Mouse (Mus musculus) midbrain, postnatal 0 days (tissue): ENCODE results near the gene Stip1. TPM values are rescaled to one million over a fixed set of nuclear protein-coding genes. Genes with fewer than 3 reads are reported as not detected.

Experiments
- ATAC-seq: fragments of 200-750 bp; cut with Nextera tagmentation; 2 replicates; pipeline ENCODE4 v1.8.0; 2017; ENCODE audit warnings: moderate number of reproducible peaks, mild to moderate bottlenecking, moderate TSS enrichment, moderate library complexity; ENCODE audit not compliant: low FRiP score
- DNase-seq: peaks from one replicate; pipeline ENCODE4 v3.0.0-alpha.2; 2015; ENCODE audit warnings: low spot score
- H3K27ac ChIP-seq: fragments of 300-500 bp; sonication (generic); 2 replicates; pipeline ENCODE4 v1.5.1; 2014; ENCODE audit warnings: low read depth, mild to moderate bottlenecking, low read length, mixed read lengths
- H3K27me3 ChIP-seq: fragments of 300-500 bp; sonication (generic); 2 replicates; pipeline ENCODE4 v1.6.1; 2014; ENCODE audit warnings: low read length, control low read depth, mixed read lengths; ENCODE audit not compliant: insufficient read depth
- H3K36me3 ChIP-seq: fragments of 300-500 bp; sonication (generic); 2 replicates; pipeline ENCODE4 v1.6.1; 2014; ENCODE audit warnings: low read length, control low read depth, mixed read lengths; ENCODE audit not compliant: insufficient read depth
- H3K4me1 ChIP-seq: fragments of 300-500 bp; sonication (generic); 2 replicates; pipeline ENCODE4 v1.6.1; 2014; ENCODE audit warnings: mild to moderate bottlenecking, control low read depth, antibody characterized with exemption, low read length, mixed read lengths; ENCODE audit not compliant: insufficient read depth
- H3K4me2 ChIP-seq: fragments of 300-500 bp; sonication (generic); 2 replicates; pipeline ENCODE4 v1.6.1; 2014; ENCODE audit warnings: low read depth, mild to moderate bottlenecking, low read length, mixed read lengths; ENCODE audit not compliant: poor library complexity, severe bottlenecking
- H3K4me3 ChIP-seq: fragments of 300-500 bp; sonication (generic); 2 replicates; pipeline ENCODE4 v1.5.1; 2014; ENCODE audit warnings: low read depth, mild to moderate bottlenecking, low read length, moderate library complexity
- H3K9ac ChIP-seq: fragments of 300-500 bp; sonication (generic); replicated peaks from 2 replicates; pipeline ENCODE4 v1.6.1; 2014; ENCODE audit warnings: mild to moderate bottlenecking, low read length, moderate library complexity, mixed read lengths; ENCODE audit not compliant: poor library complexity, severe bottlenecking
- H3K9me3 ChIP-seq: fragments of 300-500 bp; sonication (generic); 2 replicates; pipeline ENCODE4 v1.6.1; 2016; ENCODE audit warnings: low read length, control low read depth
- CTCF ChIP-seq: IDR thresholded peaks from 2 replicates; pipeline ENCODE4 v1.5.1; 2016; ENCODE audit warnings: antibody characterized with exemption, mild to moderate bottlenecking
- WGBS: fragments of 180-500 bp; shearing (Covaris S2); extraction: QIAGEN DNeasy Blood & Tissue Kit; methylation state at CpG from one replicate; pipeline ENCODE4 v1.1.7; 2014; 5-methylcytosine and 5-hydroxymethylcytosine counted together
- polyA plus RNA-seq: library from polyadenylated mRNA; unstranded; fragments of >200 nt; fragmentation: Nextera tagmentation; extraction: Ambion mirVana; gene quantifications from 2 replicates; pipeline ENCODE4 v1.2.1, GENCODE M21; 2015
- total RNA-seq: library from RNA; depleted of rRNA; stranded (reverse); fragments of >200 nt; gene quantifications from 2 replicates; pipeline ENCODE4 v1.2.3, GENCODE M21; 2014

Gene Stip1
- total and polyA plus RNA-seq, 2 experiments from 2014 or later: 97.0 to 142 TPM

DNA sequence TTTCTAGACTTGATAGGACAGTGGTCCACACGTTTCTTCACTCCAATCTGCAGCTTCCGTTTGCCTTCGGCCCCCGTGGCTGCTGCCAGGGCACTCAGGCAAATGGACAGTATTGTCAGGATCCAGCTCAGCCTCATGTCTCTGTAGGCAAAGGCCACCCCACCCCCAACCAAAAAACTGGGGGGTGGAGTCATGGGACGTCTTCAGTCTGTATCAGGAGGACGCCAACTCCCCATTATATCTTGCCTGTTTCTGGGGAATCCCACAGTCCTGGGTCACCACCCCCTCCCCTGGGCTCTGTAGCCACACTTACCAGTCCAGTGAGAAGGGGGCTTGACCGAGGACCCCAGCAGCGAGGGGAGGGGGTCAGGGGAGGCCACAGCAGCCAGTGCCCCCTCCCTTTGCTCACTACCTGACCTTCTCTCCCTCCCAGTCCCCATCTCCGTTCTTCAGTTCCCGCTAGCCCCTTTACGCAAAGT lies 60.7 kb downstream of the Stip1 start:
- Histone ChIP-seq H3K4me3 (peak overlapping the region; percentile 65), H3K4me2 (peak overlapping the region; percentile 84), H3K4me1 (peaks cover 19% of the 10 kb centered on the region; the same call in 1 of the 2 replicates), H3K9me3 (no peaks in the 10 kb centered on the region), H3K27ac (peak overlapping the region; percentile 95), H3K36me3 (peaks cover 19% of the 10 kb centered on the region), H3K27me3 (no peaks in the 10 kb centered on the region), H3K9ac (peak overlapping the region; percentile 74)
- ATAC-seq: no peak
- 8% methylated on average over 11 of the region's 11 CpGs for whole genome bisulfite sequencing
- peak; percentile 18 for DNase-seq
- no peak for TF ChIP-seq CTCF

GRCm38 (mm10) chr19:6978639-6978974 lies 61.2 kb downstream of the Stip1 start:
- Histone ChIP-seq H3K4me3 (peak overlapping the region; percentile 65), H3K4me1 (peaks cover 19% of the 10 kb centered on the region; the same call in 1 of the 2 replicates), H3K9ac (peak overlapping the region; percentile 74; the same call in 1 of the 2 replicates)

DNA sequence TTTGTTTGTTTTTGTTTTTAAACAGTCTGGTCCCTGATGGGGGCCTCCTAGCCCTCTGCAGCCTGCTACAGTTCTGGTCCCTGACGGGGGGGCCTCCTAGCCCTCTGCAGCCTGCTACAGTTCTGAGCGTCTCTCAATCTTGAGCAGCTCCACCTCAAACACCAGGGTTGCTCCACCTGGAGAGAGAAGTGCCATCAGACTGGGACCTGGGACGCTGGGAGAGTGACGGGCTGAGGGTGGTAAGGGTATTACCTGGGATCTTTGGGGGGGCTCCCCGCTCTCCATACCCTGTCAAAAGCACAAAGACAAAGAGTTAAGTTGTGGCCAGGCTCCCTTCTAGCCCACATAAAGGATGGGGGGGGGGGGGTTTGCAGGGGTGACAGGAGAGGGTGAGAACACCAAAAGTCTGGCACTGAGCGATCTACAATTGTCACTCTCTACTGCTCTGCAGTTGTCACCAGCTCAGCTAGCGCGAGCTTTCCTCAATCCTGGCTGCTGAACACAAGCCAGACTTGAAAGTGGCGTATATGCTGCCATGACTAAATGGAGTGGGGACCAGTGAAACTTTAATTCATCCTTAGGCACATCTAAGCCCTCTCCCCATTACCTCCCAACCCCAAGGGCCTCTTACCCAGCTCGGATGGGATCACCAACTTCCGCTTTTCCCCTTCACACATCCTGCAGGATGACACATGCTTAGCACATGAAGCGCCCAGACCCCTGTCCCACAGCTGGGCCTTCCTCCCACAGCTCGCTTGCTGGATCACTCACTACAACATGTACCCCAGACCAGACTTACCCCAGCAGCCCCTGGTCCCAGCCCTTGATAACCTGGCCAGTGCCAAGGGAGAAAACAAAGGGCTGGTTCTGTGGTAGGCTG lies 61.8 kb downstream of the Stip1 start:
- H3K9me3 ChIP-seq: no peaks in the 10 kb centered on the region
- ATAC-seq (no peak), DNase-seq (no peak)
- peak overlapping the region; percentile 65; the same call in 1 of the 2 replicates for H3K4me3 ChIP-seq
- H3K9ac ChIP-seq: 0 out of 2 replicates have a peak overlapping the region, but pooled peaks have one; percentile 29
- WGBS: 80% methylated on average over 13 of the region's 13 CpGs
- TF ChIP-seq CTCF: no peak
- H3K4me2 ChIP-seq: peak overlapping the region; percentile 84
- peaks cover 19% of the 10 kb centered on the region for H3K36me3 ChIP-seq
- peaks cover 19% of the 10 kb centered on the region; the same call in 1 of the 2 replicates for H3K4me1 ChIP-seq
- H3K27me3 ChIP-seq: no peaks in the 10 kb centered on the region
- H3K27ac ChIP-seq: peak overlapping the region; percentile 95; the same call in 1 of the 2 replicates

More at GRCm38 (mm10) chr19:6978639-6978974, 61.2 kb downstream of the Stip1 start:
- no peak for TF ChIP-seq CTCF
- WGBS: 47% methylated on average over 3 of the region's 3 CpGs
- no peak for DNase-seq
- H3K27ac ChIP-seq: peak overlapping the region; percentile 95
- H3K27me3 ChIP-seq: no peaks in the 10 kb centered on the region
- H3K4me2 ChIP-seq: peak overlapping the region; percentile 84
- ATAC-seq: no peak
- H3K36me3 ChIP-seq: peaks cover 19% of the 10 kb centered on the region
- no peaks in the 10 kb centered on the region for H3K9me3 ChIP-seq

- TF ChIP-seq CTCF: peak; percentile 67
- no peaks in the 10 kb centered on the region for H3K9me3 ChIP-seq
- H3K27ac ChIP-seq: peak within 1 kb of the TSS; percentile 85
- H3K4me2 ChIP-seq: peak within 1 kb of the TSS; percentile 95
- H3K4me1 ChIP-seq: peaks cover 19% of the 10 kb centered on the region; the same call in 1 of the 2 replicates
- DNase-seq (peak; percentile 96), ATAC-seq (no peak)
- peak within 1 kb of the TSS; percentile 62 for H3K4me3 ChIP-seq
- H3K36me3 ChIP-seq: peaks cover 13% of the 10 kb centered on the region
- WGBS: under 1% methylated on average over 16 of the region's 16 CpGs
- peaks cover under 1% of the 10 kb centered on the region; the same call in 1 of the 2 replicates for H3K27me3 ChIP-seq
- H3K9ac ChIP-seq: peak within 1 kb of the TSS; percentile 72
These were observed 63.9 kb downstream of the Stip1 start, which contains the start of gene Plcb3 for GRCm38 (mm10) chr19:6975537-6976521. Gene Plcb3, minus strand, starts transcription at chr19:6976470.
